ENCODE assay signal across 23 mouse cellular contexts in genomic region chr12:95138167-95138566, GRCm38 (mm10).
A peak's percentile ranks its signal among the peaks of the same experiment; 100 is the strongest.
DNase-seq lines count a peak whose midpoint lies in the region; ATAC-seq and TF ChIP-seq lines count a peak whose summit lies in the region.
"Had no signal": no experiment of that assay in that cellular context is flagged by ENCODE, and none has a peak within 500 bp of the region (broad histone marks: within the 10 kb centered on the region; RNA-seq: fewer than 3 reads in every experiment).

No protein-coding gene starts in this region.

- H3K9ac ChIP-seq in lung, embryonic 14.5 days: no peak overlapping the region
- H3K9ac ChIP-seq in lung, embryonic 16.5 days (ENCODE audit: low read length): no peak overlapping the region
- H3K9ac ChIP-seq: embryonic facial prominence, embryonic 12.5 days; embryonic facial prominence, embryonic 15.5 days; forebrain, embryonic 12.5 days had no signal

- intact Hi-C loops in heart, postnatal 10 days (cut with DNase I): no loop called here

- no peaks in the 10 kb centered on the region for H3K4me1 ChIP-seq in lung, embryonic 14.5 days (ENCODE audit: insufficient read depth)
- H3K4me1 ChIP-seq in lung, embryonic 16.5 days (replicated peaks; ENCODE audit: control insufficient read depth, insufficient read depth, low read length): no peaks in the 10 kb centered on the region
- H3K4me1 ChIP-seq: embryonic facial prominence, embryonic 12.5 days; embryonic facial prominence, embryonic 15.5 days; forebrain, embryonic 10.5 days; forebrain, embryonic 12.5 days had no signal

- DNase-seq in heart, adult 8-10 months (ENCODE audit: low spot score): peak; percentile 2
- DNase-seq in heart, postnatal 10 days: no peak
- DNase-seq in lung, embryonic 14.5 days: peak; percentile 77
- DNase-seq in lung, postnatal 36 days: no peak
- DNase-seq in lung, postnatal 10 days: no peak
- DNase-seq: adrenal gland, adult 2 months; adrenal gland, postnatal 10 days; adrenal gland, postnatal 25 days; cerebellum, adult 11 months; cerebellum, adult 18-20 months; cerebellum, adult 8-10 months; cerebellum, adult 9-11 months; cerebellum, postnatal 14 days; cerebellum, postnatal 36 days; embryo, embryonic 11 days had no signal

- no peaks in the 10 kb centered on the region for H3K36me3 ChIP-seq in lung, embryonic 14.5 days (ENCODE audit: insufficient read depth)
- no peaks in the 10 kb centered on the region for H3K36me3 ChIP-seq in lung, embryonic 16.5 days (ENCODE audit: control insufficient read depth, insufficient read depth, low read length)
- H3K36me3 ChIP-seq: embryonic facial prominence, embryonic 12.5 days; embryonic facial prominence, embryonic 15.5 days; forebrain, embryonic 10.5 days; forebrain, embryonic 12.5 days had no signal

- TF ChIP-seq CTCF in lung, embryonic 14.5 days (IDR thresholded peaks at IDR 0.05; ENCODE audit: low read depth): no peak

- no peak overlapping the region for H3K4me2 ChIP-seq in lung, embryonic 14.5 days
- no peak overlapping the region for H3K4me2 ChIP-seq in lung, embryonic 16.5 days (ENCODE audit: low read depth, low read length)
- H3K4me2 ChIP-seq: embryonic facial prominence, embryonic 12.5 days; embryonic facial prominence, embryonic 15.5 days; forebrain, embryonic 12.5 days had no signal

- ATAC-seq in lung, embryonic 14.5 days (ENCODE audit: insufficient read depth): peak; percentile 68; the same call in 1 of the 2 replicates
- peak; percentile 68; the same call in 1 of the 2 replicates for ATAC-seq in lung, embryonic 16.5 days (ENCODE audit: low read depth)
- ATAC-seq: forebrain, embryonic 14.5 days; forebrain, embryonic 16.5 days had no signal

- H3K4me3 ChIP-seq in lung, embryonic 14.5 days (ENCODE audit: low read depth, low read length): no peak overlapping the region
- no peak overlapping the region for H3K4me3 ChIP-seq in lung, embryonic 16.5 days (ENCODE audit: low read length)
- H3K4me3 ChIP-seq: embryonic facial prominence, embryonic 12.5 days; embryonic facial prominence, embryonic 15.5 days; erythroblast, embryonic 14.5 days; forebrain, embryonic 10.5 days; forebrain, embryonic 12.5 days had no signal

- no peaks in the 10 kb centered on the region for H3K9me3 ChIP-seq in lung, embryonic 14.5 days (ENCODE audit: low read depth, low read length)
- no peaks in the 10 kb centered on the region for H3K9me3 ChIP-seq in lung, embryonic 16.5 days (ENCODE audit: control insufficient read depth, low read length)
- H3K9me3 ChIP-seq: embryonic facial prominence, embryonic 12.5 days; embryonic facial prominence, embryonic 15.5 days; forebrain, embryonic 10.5 days; forebrain, embryonic 12.5 days had no signal

- WGBS in lung, embryonic 14.5 days: 46% methylated on average over 2 of the region's 2 CpGs
- WGBS in lung, embryonic 16.5 days: 43% methylated on average over 2 of the region's 2 CpGs

- no peak overlapping the region for H3K27ac ChIP-seq in lung, embryonic 14.5 days (ENCODE audit: low read depth)
- no peak overlapping the region for H3K27ac ChIP-seq in lung, embryonic 16.5 days (ENCODE audit: low read length)
- H3K27ac ChIP-seq: embryonic facial prominence, embryonic 12.5 days; embryonic facial prominence, embryonic 15.5 days; forebrain, embryonic 10.5 days; forebrain, embryonic 12.5 days had no signal

- no peaks in the 10 kb centered on the region for H3K27me3 ChIP-seq in lung, embryonic 14.5 days (ENCODE audit: insufficient read depth, low read length)
- H3K27me3 ChIP-seq in lung, embryonic 16.5 days (ENCODE audit: control insufficient read depth, insufficient read depth, low read depth, low read length): no peaks in the 10 kb centered on the region
- H3K27me3 ChIP-seq: embryonic facial prominence, embryonic 12.5 days; embryonic facial prominence, embryonic 15.5 days; forebrain, embryonic 12.5 days had no signal

Comparison
In these comparisons a context has a peak if more than half of its experiments do, and no peak if none do; other contexts are left out.
1. DNase-seq: peak in heart, adult 8-10 months (single experiment) and lung, embryonic 14.5 days (single experiment); none in heart, postnatal 10 days (0 of 2), lung, postnatal 36 days (single experiment) and lung, postnatal 10 days (single experiment).